Mouse (Mus musculus) forebrain, embryonic 11.5 days (tissue): ENCODE results near the gene Adh6a. TPM values are rescaled to one million over a fixed set of nuclear protein-coding genes. Genes with fewer than 3 reads are reported as not detected.

Experiments used
- ATAC-seq: fragments of 200-750 bp; cut with Nextera tagmentation; replicated peaks from 2 replicates; pipeline ENCODE4 v1.8.0; 2017; ENCODE audit warnings: moderate TSS enrichment; ENCODE audit not compliant: low FRiP score
- DNase-seq: peaks from one replicate; pipeline ENCODE4 v3.0.0-alpha.2; 2017; ENCODE audit warnings: low spot score
- H3K27ac ChIP-seq: fragments of 300-500 bp; sonication (generic); 2 replicates; pipeline ENCODE4 v1.5.1; 2014; ENCODE audit warnings: low read depth, low read length
- H3K27me3 ChIP-seq: fragments of 300-500 bp; sonication (generic); 2 replicates; pipeline ENCODE4 v1.6.1; 2014; ENCODE audit warnings: mild to moderate bottlenecking, low read length, mixed read lengths; ENCODE audit not compliant: control insufficient read depth, insufficient read depth
- H3K36me3 ChIP-seq: fragments of 300-500 bp; sonication (generic); 2 replicates; pipeline ENCODE4 v1.6.1; 2014; ENCODE audit warnings: mild to moderate bottlenecking, low read length, moderate library complexity, mixed read lengths; ENCODE audit not compliant: control insufficient read depth, insufficient read depth
- H3K4me1 ChIP-seq: fragments of 300-500 bp; sonication (generic); replicated peaks from 2 replicates; pipeline ENCODE4 v1.6.1; 2014; ENCODE audit warnings: low read length, mixed read lengths; ENCODE audit not compliant: control insufficient read depth, insufficient read depth
- H3K4me2 ChIP-seq: fragments of 300-500 bp; sonication (generic); 2 replicates; pipeline ENCODE4 v1.6.1; 2014; ENCODE audit warnings: low read depth, mild to moderate bottlenecking, low read length, moderate library complexity, mixed read lengths; ENCODE audit not compliant: severe bottlenecking
- H3K4me3 ChIP-seq: fragments of 300-500 bp; sonication (generic); 2 replicates; pipeline ENCODE4 v1.5.1; 2014; ENCODE audit warnings: low read depth, low read length
- H3K9ac ChIP-seq: fragments of 300-500 bp; sonication (generic); 2 replicates; pipeline ENCODE4 v1.6.1; 2014; ENCODE audit warnings: low read length
- H3K9me3 ChIP-seq: fragments of 300-500 bp; sonication (generic); 2 replicates; pipeline ENCODE4 v1.6.1; 2016; ENCODE audit warnings: low read length, mixed read lengths; ENCODE audit not compliant: control insufficient read depth
- WGBS: fragments of 180-500 bp; shearing (Covaris S2); extraction: QIAGEN DNeasy Blood & Tissue Kit; methylation state at CpG from one replicate; pipeline ENCODE4 v1.1.7; 2014; 5-methylcytosine and 5-hydroxymethylcytosine counted together
- polyA plus RNA-seq: library from polyadenylated mRNA; unstranded; fragments of >200 nt; fragmentation: Nextera tagmentation; extraction: Ambion mirVana; gene quantifications from 2 replicates; pipeline ENCODE4 v1.2.1, GENCODE M21; 2014

Gene Adh6a
- not detected in 2 replicates for polyA plus RNA-seq

- Histone ChIP-seq H3K27me3 (no peaks in the 10 kb centered on the region), H3K36me3 (no peaks in the 10 kb centered on the region), H3K4me3 (no peak within 1 kb of the TSS), H3K9me3 (no peaks in the 10 kb centered on the region), H3K27ac (no peak within 1 kb of the TSS), H3K9ac (no peak within 1 kb of the TSS), H3K4me1 (no peaks in the 10 kb centered on the region), H3K4me2 (no peak within 1 kb of the TSS)
- ATAC-seq (no peak), DNase-seq (no peak)
- 81% methylated on average over 5 of the region's 5 CpGs for WGBS
Observed at GRCm38 (mm10) chr3:138312965-138313364, at the start of gene Adh6a. Gene Adh6a, plus strand, starts transcription at chr3:138313286.

GRCm38 (mm10) chr3:138264648-138265047, 48.4 kb upstream of the Adh6a start:
- no peak overlapping the region for H3K4me2 ChIP-seq
- no peak overlapping the region for H3K27ac ChIP-seq
- H3K4me3 ChIP-seq: no peak overlapping the region
- DNase-seq (no peak), ATAC-seq (no peak)
- WGBS: 79% methylated on average over 3 of the region's 3 CpGs
- H3K4me1 ChIP-seq: no peaks in the 10 kb centered on the region
- H3K9ac ChIP-seq: no peak overlapping the region
- H3K27me3 ChIP-seq: no peaks in the 10 kb centered on the region
- H3K36me3 ChIP-seq: no peaks in the 10 kb centered on the region
- no peaks in the 10 kb centered on the region for H3K9me3 ChIP-seq

GRCm38 (mm10) chr3:138270507-138270906, 42.6 kb upstream of the Adh6a start:
- H3K27ac ChIP-seq: no peak overlapping the region
- H3K27me3 ChIP-seq: no peaks in the 10 kb centered on the region
- H3K4me3 ChIP-seq: no peak overlapping the region
- no peaks in the 10 kb centered on the region for H3K36me3 ChIP-seq
- no peaks in the 10 kb centered on the region for H3K9me3 ChIP-seq
- H3K4me2 ChIP-seq: no peak overlapping the region
- DNase-seq (no peak), ATAC-seq (no peak)
- 64% methylated on average over 1 of the region's 1 CpGs for WGBS
- no peaks in the 10 kb centered on the region for H3K4me1 ChIP-seq
- no peak overlapping the region for H3K9ac ChIP-seq

GRCm38 (mm10) chr3:138271297-138271696, 41.8 kb upstream of the Adh6a start:
- DNase-seq (no peak), ATAC-seq (no peak)
- no peak overlapping the region for H3K4me3 ChIP-seq
- H3K27me3 ChIP-seq: no peaks in the 10 kb centered on the region
- WGBS: 90% methylated on average over 2 of the region's 2 CpGs
- H3K36me3 ChIP-seq: no peaks in the 10 kb centered on the region
- no peak overlapping the region for H3K27ac ChIP-seq
- H3K4me1 ChIP-seq: no peaks in the 10 kb centered on the region
- no peak overlapping the region for H3K9ac ChIP-seq
- H3K9me3 ChIP-seq: no peaks in the 10 kb centered on the region
- no peak overlapping the region for H3K4me2 ChIP-seq

- Histone ChIP-seq H3K36me3 (no peaks in the 10 kb centered on the region), H3K4me3 (no peak overlapping the region), H3K9ac (no peak overlapping the region), H3K27ac (no peak overlapping the region), H3K27me3 (no peaks in the 10 kb centered on the region), H3K4me1 (no peaks in the 10 kb centered on the region), H3K4me2 (no peak overlapping the region), H3K9me3 (no peaks in the 10 kb centered on the region)
- 90% methylated on average over 7 of the region's 7 CpGs for WGBS
- ATAC-seq: no peak
- DNase-seq: no peak
Observed at GRCm38 (mm10) chr3:138273080-138273479, 40.0 kb upstream of the Adh6a start.

GRCm38 (mm10) chr3:138275100-138275499, 38.0 kb upstream of the Adh6a start:
- Histone ChIP-seq H3K4me1 (no peaks in the 10 kb centered on the region), H3K9ac (no peak overlapping the region), H3K9me3 (no peaks in the 10 kb centered on the region), H3K4me2 (no peak overlapping the region), H3K27me3 (no peaks in the 10 kb centered on the region), H3K4me3 (no peak overlapping the region), H3K27ac (no peak overlapping the region), H3K36me3 (no peaks in the 10 kb centered on the region)
- 83% methylated on average over 3 of the region's 3 CpGs for WGBS
- DNase-seq (no peak), ATAC-seq (no peak)

- no peaks in the 10 kb centered on the region for H3K27me3 ChIP-seq
- no peak overlapping the region for H3K4me2 ChIP-seq
- DNase-seq: no peak
- H3K36me3 ChIP-seq: no peaks in the 10 kb centered on the region
- H3K27ac ChIP-seq: no peak overlapping the region
- H3K9me3 ChIP-seq: no peaks in the 10 kb centered on the region
- H3K4me3 ChIP-seq: no peak overlapping the region
- H3K4me1 ChIP-seq: no peaks in the 10 kb centered on the region
- ATAC-seq: no peak
- 72% methylated on average over 9 of the region's 9 CpGs for WGBS
- no peak overlapping the region for H3K9ac ChIP-seq
Observed at GRCm38 (mm10) chr3:138282556-138282955, 30.5 kb upstream of the Adh6a start.

GRCm38 (mm10) chr3:138283831-138284230, 29.3 kb upstream of the Adh6a start:
- 100% methylated on average over 1 of the region's 1 CpGs for WGBS
- ATAC-seq (no peak), DNase-seq (no peak)
- Histone ChIP-seq H3K9me3 (no peaks in the 10 kb centered on the region), H3K4me3 (no peak overlapping the region), H3K27ac (no peak overlapping the region), H3K27me3 (no peaks in the 10 kb centered on the region), H3K36me3 (no peaks in the 10 kb centered on the region), H3K4me1 (no peaks in the 10 kb centered on the region), H3K9ac (no peak overlapping the region), H3K4me2 (no peak overlapping the region)

- Histone ChIP-seq H3K4me2 (no peak overlapping the region), H3K9ac (no peak overlapping the region), H3K9me3 (no peaks in the 10 kb centered on the region), H3K27me3 (no peaks in the 10 kb centered on the region), H3K4me1 (no peaks in the 10 kb centered on the region), H3K27ac (no peak overlapping the region), H3K4me3 (no peak overlapping the region), H3K36me3 (no peaks in the 10 kb centered on the region)
- ATAC-seq: no peak
- DNase-seq: no peak
- 83% methylated on average over 7 of the region's 7 CpGs for WGBS
Observed at GRCm38 (mm10) chr3:138285986-138286385, 27.1 kb upstream of the Adh6a start.
